Mouse (Mus musculus) cerebellum, adult 9-10 months (tissue): ENCODE measurements at regions not wholly inside any gene's neighbourhood (a gene's known extent, or its start where the extent isn't known, plus 50 kb on each side); places are given as distances from the start of the nearest gene placed in this dataset.

Experiments
- DNase-seq: peaks from one replicate; pipeline ENCODE4 v3.0.0; 2022

- DNase-seq, result no peak
These were observed 102.0 kb upstream of the Mmadhc start for GRCm38 (mm10) chr2:50398576-50398975.

- no peak for DNase-seq
These were observed 81.2 kb upstream of the Mmadhc start for GRCm38 (mm10) chr2:50377609-50378413.

- no peak for DNase-seq
These were observed 77.0 kb upstream of the Mmadhc start for GRCm38 (mm10) chr2:50373626-50374025.

- no peak for DNase-seq
These were observed 76.4 kb upstream of the Mmadhc start for GRCm38 (mm10) chr2:50373006-50373405.

GRCm38 (mm10) chr2:50368831-50369230 is 72.2 kb upstream of the Mmadhc start:
- no peak for DNase-seq

GRCm38 (mm10) chr2:50368351-50368750 is 71.8 kb upstream of the Mmadhc start:
- DNase-seq, result no peak

GRCm38 (mm10) chr2:50365221-50365620 is 68.6 kb upstream of the Mmadhc start:
- DNase-seq, result no peak

GRCm38 (mm10) chr2:50356089-50356488 is 59.5 kb upstream of the Mmadhc start:
- DNase-seq, result no peak

GRCm38 (mm10) chr2:50347486-50348265 is 51.1 kb upstream of the Mmadhc start:
- no peak for DNase-seq
